Mouse (Mus musculus) cerebellum, postnatal 4 days (tissue): ENCODE measurements around the gene Ccdc33.
A peak's percentile ranks its signal among the peaks of the same experiment; 100 is the strongest.

Source experiments
- DNase-seq, 2 experiments: peaks; one replicate each; pipeline ENCODE4 v3.0.0; 2022; ENCODE audit warnings: low spot score in 2 of 2, mixed read lengths in 1 of 2

Gene Ccdc33

GRCm38 (mm10) chr9:58092581-58093269, 25.9 kb downstream of the Ccdc33 start:
- DNase-seq, result peak in 1 of 2 experiments; percentile 84

DNA sequence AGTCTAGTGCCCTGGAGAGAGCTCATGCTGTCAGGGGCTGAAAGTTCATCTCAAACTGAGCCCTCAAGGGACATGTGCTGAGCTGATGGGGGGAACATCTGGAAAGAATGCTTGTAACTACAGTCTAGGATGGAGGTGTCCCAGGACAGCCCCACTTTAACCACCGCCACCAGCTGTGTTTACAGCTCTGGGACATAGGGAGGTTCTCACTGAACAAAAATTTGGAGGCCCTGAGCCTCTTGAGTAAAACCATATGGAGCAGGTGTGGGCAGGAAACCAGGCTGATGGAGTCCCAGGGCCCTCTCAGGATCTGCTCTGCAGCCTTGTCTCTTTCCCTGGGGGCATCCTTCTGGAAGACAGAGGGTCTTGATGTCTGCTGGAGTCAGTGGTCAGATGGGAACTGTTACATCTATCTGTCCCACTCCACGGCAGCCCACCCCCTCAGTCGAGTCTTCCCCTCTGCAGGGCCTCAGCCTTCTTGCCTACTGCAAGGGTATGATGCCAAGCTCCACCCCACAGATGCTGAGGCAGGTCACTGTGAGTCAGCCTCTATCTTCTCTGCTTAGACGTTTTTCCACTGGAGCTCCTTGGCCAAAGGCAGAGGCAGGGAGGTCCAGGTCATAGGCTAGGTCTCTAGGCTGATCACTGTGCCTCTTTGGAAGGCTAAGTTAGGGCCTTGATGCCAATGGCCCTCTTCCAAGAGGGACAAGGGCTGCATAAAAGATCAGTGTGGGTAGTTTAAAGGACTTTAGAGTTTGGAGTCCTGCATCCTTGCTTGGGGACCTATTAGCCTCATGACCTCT, 26.8 kb downstream of the Ccdc33 start:
- DNase-seq, result no peak

- no peak for DNase-seq
These were observed 31.2 kb downstream of the Ccdc33 start for GRCm38 (mm10) chr9:58087277-58087998.

GRCm38 (mm10) chr9:58086861-58087260, 31.8 kb downstream of the Ccdc33 start:
- DNase-seq, result no peak

- no peak for DNase-seq
These were observed 32.4 kb downstream of the Ccdc33 start for GRCm38 (mm10) chr9:58086203-58086602.

DNA sequence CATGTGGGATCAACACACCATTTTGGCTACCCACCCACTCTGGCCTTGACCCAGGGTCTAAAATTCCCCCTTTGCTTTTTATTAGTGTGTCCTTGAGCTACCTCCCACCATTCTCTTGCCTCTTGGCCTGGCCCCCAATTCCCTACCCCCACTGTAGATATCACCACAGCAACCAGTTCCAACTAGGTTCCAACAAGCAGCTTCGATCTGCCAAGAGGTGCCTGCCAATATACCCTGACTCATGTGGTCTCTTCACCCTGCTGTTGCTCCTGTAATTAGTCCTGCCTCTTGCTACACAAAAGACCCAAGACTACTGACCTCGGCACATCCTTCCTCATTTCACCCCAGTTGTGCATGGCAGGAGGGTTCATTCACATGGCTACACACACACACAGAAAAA, 33.5 kb downstream of the Ccdc33 start:
- peak in 1 of 2 experiments; percentile 77 for DNase-seq

GRCm38 (mm10) chr9:58084586-58084985, 34.0 kb downstream of the Ccdc33 start:
- DNase-seq, result no peak

GRCm38 (mm10) chr9:58074561-58074960, 44.1 kb downstream of the Ccdc33 start:
- no peak for DNase-seq

GRCm38 (mm10) chr9:58067546-58067945, 51.1 kb downstream of the Ccdc33 start:
- peak in 1 of 2 experiments; percentile 63 for DNase-seq

DNA sequence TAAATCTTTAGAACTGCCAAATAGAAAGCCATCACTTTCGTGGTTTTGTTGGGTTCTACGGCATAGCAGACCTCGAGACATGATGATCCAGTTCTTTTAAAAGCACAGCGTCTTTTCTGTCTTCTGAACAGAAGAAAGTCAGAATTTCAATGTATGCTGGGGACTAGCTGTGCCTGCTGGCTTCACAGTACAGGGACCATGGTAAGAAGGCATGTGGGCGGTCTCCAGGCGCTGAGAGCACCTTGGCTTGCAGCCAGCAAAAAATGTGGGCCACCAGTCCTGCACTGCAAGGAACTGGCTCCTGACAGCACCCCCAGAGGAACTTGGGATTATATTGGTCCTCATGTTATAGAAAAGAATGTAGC, 51.9 kb downstream of the Ccdc33 start:
- no peak for DNase-seq

- no peak for DNase-seq
These were observed 52.5 kb downstream of the Ccdc33 start for GRCm38 (mm10) chr9:58065977-58066730.

GRCm38 (mm10) chr9:58065532-58065931, 53.1 kb downstream of the Ccdc33 start:
- DNase-seq, result no peak

- no peak for DNase-seq
These were observed 55.1 kb downstream of the Ccdc33 start, which contains the start of gene Stra6 for GRCm38 (mm10) chr9:58063531-58063930. TSS of gene Stra6 (plus strand) at chr9:58063788.

GRCm38 (mm10) chr9:58060677-58061667, 57.7 kb downstream of the Ccdc33 start:
- DNase-seq, result peak in 1 of 2 experiments; percentile 62

DNA sequence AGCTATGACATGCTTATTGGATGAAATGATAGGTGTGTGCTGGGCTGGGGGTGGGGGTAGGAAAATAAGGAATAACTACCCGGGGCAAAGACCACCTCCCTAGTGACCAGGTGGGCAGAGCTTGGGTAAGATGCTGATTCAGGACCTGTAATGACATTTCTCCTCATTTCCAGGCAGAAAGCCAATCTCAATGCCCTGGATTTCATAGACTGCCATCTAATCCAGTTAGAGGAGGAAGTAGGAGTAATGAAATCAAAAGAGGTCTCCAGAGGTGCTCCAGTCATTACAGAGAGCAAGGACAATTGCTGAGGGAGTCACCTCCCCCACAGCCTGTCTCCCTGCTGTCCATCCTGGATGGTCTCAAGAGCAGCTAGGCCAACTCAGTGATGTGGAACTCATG, 58.7 kb downstream of the Ccdc33 start:
- no peak for DNase-seq

- DNase-seq, result no peak
These were observed 63.0 kb downstream of the Ccdc33 start for GRCm38 (mm10) chr9:58055666-58056065.

- no peak for DNase-seq
These were observed 64.6 kb downstream of the Ccdc33 start for GRCm38 (mm10) chr9:58054032-58054431.

DNA sequence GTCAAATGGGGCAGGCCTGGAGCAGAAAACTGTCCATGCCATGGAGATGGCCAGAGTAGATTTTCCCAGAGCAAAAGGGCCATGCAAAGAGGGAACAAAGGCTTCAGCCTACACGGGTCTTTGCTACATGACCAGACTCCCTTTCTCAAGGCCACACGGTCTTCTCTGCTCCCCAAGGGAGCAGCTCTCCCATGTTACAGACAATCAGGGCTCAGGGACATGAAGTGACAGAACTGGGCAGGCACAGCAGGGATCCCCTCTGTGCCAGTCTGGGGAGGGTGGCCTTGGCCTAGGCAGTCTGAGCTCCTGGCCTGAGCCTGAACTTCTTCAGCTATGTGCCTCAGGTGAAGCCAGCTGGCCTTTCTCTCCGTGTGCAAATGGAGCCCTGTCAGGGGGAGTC, 65.1 kb downstream of the Ccdc33 start:
- no peak for DNase-seq

- DNase-seq, result peak in 1 of 2 experiments; percentile 80
These were observed 65.5 kb downstream of the Ccdc33 start for GRCm38 (mm10) chr9:58053102-58053501.

DNA sequence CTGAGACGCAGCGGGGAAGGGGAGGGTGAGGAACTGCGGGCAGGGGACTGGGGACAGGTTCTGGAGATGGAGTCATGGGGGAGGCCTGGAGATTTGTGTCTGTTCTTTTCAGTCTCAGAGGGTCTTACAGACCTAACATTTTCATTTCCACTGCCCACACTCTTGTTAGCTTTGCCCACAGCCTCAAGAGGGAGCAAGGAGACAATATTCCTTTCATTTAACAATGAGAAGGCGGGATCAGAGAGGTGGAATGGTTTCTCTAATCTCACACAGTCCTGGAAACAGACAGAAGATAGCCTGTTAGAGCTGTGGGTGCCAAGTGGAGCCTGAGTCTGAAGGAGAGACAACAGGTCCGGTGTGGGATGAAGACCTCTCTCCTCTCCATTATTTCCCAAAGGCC, 66.7 kb downstream of the Ccdc33 start:
- DNase-seq, result no peak
